Mouse (Mus musculus): Measurements from ENCODE around the gene Fam189a1. TPM values are rescaled to one million over a fixed set of nuclear protein-coding genes. Genes with fewer than 3 reads are reported as not detected.

Fam189a1 gene
- polyA plus RNA-seq, 1 experiment from 2014 or later: 0.20 TPM

DNA sequence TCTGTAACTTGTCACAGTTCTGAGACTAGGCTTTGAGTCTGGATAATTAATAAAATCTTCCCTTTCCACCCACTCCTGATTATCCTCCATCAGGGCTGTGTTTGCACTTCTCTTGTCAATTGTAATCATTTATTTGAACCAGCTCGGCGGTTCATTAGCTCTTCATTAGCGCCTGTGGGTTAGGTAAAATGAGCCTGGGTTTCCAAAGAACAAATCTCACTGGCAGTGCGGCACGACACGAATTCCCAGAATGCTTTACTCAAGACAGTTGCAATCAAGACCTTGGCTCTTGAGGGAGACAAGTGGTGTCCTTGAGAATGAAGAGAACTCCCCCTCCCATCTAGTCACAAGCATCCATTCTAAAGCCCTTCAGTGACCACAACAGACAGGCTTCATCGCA is 124.6 kb downstream of the Fam189a1 start:
- H3K9ac ChIP-seq (ENCODE audit: low read length): no peak overlapping the region
- no peaks in the 10 kb centered on the region for H3K27me3 ChIP-seq (ENCODE audit: control insufficient read depth, insufficient read depth, low read depth, low read length)
- H3K4me1 ChIP-seq (replicated peaks; ENCODE audit: control insufficient read depth, insufficient read depth, low read length): no peaks in the 10 kb centered on the region
- H3K4me2 ChIP-seq (ENCODE audit: low read depth, low read length): no peak overlapping the region
- H3K36me3 ChIP-seq (ENCODE audit: control insufficient read depth, insufficient read depth, low read length): no peaks in the 10 kb centered on the region
- no peaks in the 10 kb centered on the region for H3K9me3 ChIP-seq (ENCODE audit: control insufficient read depth, low read length)
- ATAC-seq (ENCODE audit: low read depth): no peak
- 44% methylated on average over 7 of the region's 7 CpGs for WGBS
- no peak overlapping the region for H3K27ac ChIP-seq (ENCODE audit: low read length)
- H3K4me3 ChIP-seq (ENCODE audit: low read length): no peak overlapping the region

GRCm38 (mm10) chr7:65031195-65031594 is 125.2 kb downstream of the Fam189a1 start:
- ATAC-seq (ENCODE audit: low read depth): no peak
- H3K4me3 ChIP-seq (ENCODE audit: low read length): no peak overlapping the region
- no peak overlapping the region for H3K4me2 ChIP-seq (ENCODE audit: low read depth, low read length)
- H3K27me3 ChIP-seq (ENCODE audit: control insufficient read depth, insufficient read depth, low read depth, low read length): no peaks in the 10 kb centered on the region
- WGBS: 84% methylated on average over 6 of the region's 6 CpGs
- H3K9me3 ChIP-seq (ENCODE audit: control insufficient read depth, low read length): no peaks in the 10 kb centered on the region
- no peak overlapping the region for H3K27ac ChIP-seq (ENCODE audit: low read length)
- H3K4me1 ChIP-seq (replicated peaks; ENCODE audit: control insufficient read depth, insufficient read depth, low read length): no peaks in the 10 kb centered on the region
- no peaks in the 10 kb centered on the region for H3K36me3 ChIP-seq (ENCODE audit: control insufficient read depth, insufficient read depth, low read length)
- no peak overlapping the region for H3K9ac ChIP-seq (ENCODE audit: low read length)

GRCm38 (mm10) chr7:65029985-65030384 is 126.4 kb downstream of the Fam189a1 start:
- Histone ChIP-seq H3K27me3 (ENCODE audit: control insufficient read depth, insufficient read depth, low read depth, low read length) (no peaks in the 10 kb centered on the region), H3K9ac (ENCODE audit: low read length) (no peak overlapping the region), H3K9me3 (ENCODE audit: control insufficient read depth, low read length) (no peaks in the 10 kb centered on the region), H3K4me1 (replicated peaks; ENCODE audit: control insufficient read depth, insufficient read depth, low read length) (no peaks in the 10 kb centered on the region), H3K36me3 (ENCODE audit: control insufficient read depth, insufficient read depth, low read length) (no peaks in the 10 kb centered on the region), H3K4me2 (ENCODE audit: low read depth, low read length) (no peak overlapping the region), H3K4me3 (ENCODE audit: low read length) (no peak overlapping the region), H3K27ac (ENCODE audit: low read length) (no peak overlapping the region)
- ATAC-seq (ENCODE audit: low read depth): no peak
- WGBS: 84% methylated on average over 16 of the region's 16 CpGs

DNA sequence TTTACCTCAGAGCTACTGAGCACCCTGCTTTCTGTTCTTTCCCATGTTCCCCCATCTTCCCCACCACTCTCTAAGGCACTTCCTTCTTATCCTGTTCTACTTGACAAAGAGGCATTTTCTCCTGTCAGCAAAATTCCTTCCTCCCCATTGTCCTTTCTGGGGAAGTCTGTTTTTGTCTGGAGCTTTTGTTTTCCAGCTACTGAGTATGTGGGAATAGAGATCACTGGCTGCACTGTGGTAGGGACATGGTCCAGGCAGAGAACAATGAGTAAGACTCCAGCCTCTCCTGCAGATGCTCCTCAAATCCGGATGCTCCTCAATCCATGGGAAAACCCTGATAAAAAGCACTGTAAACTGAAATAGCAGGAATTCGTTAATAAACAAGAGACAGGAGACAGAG is 135.1 kb downstream of the Fam189a1 start:
- peak; percentile 52 for ATAC-seq (ENCODE audit: low read depth)
- no peak overlapping the region for H3K9ac ChIP-seq (ENCODE audit: low read length)
- no peaks in the 10 kb centered on the region for H3K36me3 ChIP-seq (ENCODE audit: control insufficient read depth, insufficient read depth, low read length)
- no peak overlapping the region for H3K4me3 ChIP-seq (ENCODE audit: low read length)
- H3K9me3 ChIP-seq (ENCODE audit: control insufficient read depth, low read length): no peaks in the 10 kb centered on the region
- H3K27ac ChIP-seq (ENCODE audit: low read length): no peak overlapping the region
- H3K27me3 ChIP-seq (ENCODE audit: control insufficient read depth, insufficient read depth, low read depth, low read length): no peaks in the 10 kb centered on the region
- no peak overlapping the region for H3K4me2 ChIP-seq (ENCODE audit: low read depth, low read length)
- no peaks in the 10 kb centered on the region for H3K4me1 ChIP-seq (replicated peaks; ENCODE audit: control insufficient read depth, insufficient read depth, low read length)
- 38% methylated on average over 2 of the region's 2 CpGs for WGBS

DNA sequence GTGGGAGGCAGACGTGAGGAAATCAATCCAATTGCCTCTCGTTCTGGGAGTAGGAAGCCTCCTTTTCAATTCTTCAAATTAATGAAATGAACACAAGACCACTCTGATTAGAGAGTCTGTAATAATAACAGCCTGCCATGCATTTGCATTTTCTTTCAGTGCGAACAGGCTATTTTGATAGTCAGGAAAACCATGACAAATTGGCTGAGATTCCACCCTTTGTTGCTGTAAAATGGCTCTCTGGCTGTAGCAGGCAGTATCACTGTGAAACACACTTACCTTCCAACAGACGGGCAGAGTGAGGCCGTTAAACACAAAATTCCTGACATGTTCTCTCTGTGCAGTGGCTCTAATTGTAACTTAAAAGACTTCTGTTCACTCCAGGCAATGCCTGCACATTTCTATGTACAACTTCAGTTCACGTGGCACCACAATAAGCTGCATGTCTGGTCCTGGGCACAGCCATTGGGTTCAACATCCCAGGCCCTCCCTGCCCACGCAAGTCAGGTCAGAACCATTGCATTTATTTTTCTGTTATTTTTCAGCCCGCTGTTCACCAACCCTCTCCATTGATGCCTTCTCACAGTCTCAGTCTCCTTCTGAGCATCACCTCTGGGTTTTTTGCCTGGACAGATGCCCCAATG is 138.2 kb downstream of the Fam189a1 start:
- Histone ChIP-seq H3K36me3 (ENCODE audit: control insufficient read depth, insufficient read depth, low read length) (no peaks in the 10 kb centered on the region), H3K4me2 (ENCODE audit: low read depth, low read length) (no peak overlapping the region)
- WGBS: 66% methylated on average over 8 of the region's 8 CpGs

GRCm38 (mm10) chr7:65017348-65017747 is 139.0 kb downstream of the Fam189a1 start:
- H3K9me3 ChIP-seq (ENCODE audit: control insufficient read depth, low read length): no peaks in the 10 kb centered on the region
- no peak for ATAC-seq (ENCODE audit: low read depth)
- no peaks in the 10 kb centered on the region for H3K27me3 ChIP-seq (ENCODE audit: control insufficient read depth, insufficient read depth, low read depth, low read length)
- no peak overlapping the region for H3K27ac ChIP-seq (ENCODE audit: low read length)
- no peaks in the 10 kb centered on the region for H3K4me1 ChIP-seq (replicated peaks; ENCODE audit: control insufficient read depth, insufficient read depth, low read length)
- H3K4me2 ChIP-seq (ENCODE audit: low read depth, low read length): no peak overlapping the region
- H3K4me3 ChIP-seq (ENCODE audit: low read length): no peak overlapping the region
- H3K9ac ChIP-seq (ENCODE audit: low read length): no peak overlapping the region
- no peaks in the 10 kb centered on the region for H3K36me3 ChIP-seq (ENCODE audit: control insufficient read depth, insufficient read depth, low read length)
- 63% methylated on average over 5 of the region's 5 CpGs for WGBS

More for the DNA sequence above, 138.2 kb downstream of the Fam189a1 start:
- Histone ChIP-seq H3K4me1 (replicated peaks; ENCODE audit: control insufficient read depth, insufficient read depth, low read length) (no peaks in the 10 kb centered on the region), H3K9me3 (ENCODE audit: control insufficient read depth, low read length) (no peaks in the 10 kb centered on the region), H3K27ac (ENCODE audit: low read length) (no peak overlapping the region), H3K4me3 (ENCODE audit: low read length) (no peak overlapping the region), H3K27me3 (ENCODE audit: control insufficient read depth, insufficient read depth, low read depth, low read length) (no peaks in the 10 kb centered on the region), H3K9ac (ENCODE audit: low read length) (no peak overlapping the region)
- no peak for ATAC-seq (ENCODE audit: low read depth)

DNA sequence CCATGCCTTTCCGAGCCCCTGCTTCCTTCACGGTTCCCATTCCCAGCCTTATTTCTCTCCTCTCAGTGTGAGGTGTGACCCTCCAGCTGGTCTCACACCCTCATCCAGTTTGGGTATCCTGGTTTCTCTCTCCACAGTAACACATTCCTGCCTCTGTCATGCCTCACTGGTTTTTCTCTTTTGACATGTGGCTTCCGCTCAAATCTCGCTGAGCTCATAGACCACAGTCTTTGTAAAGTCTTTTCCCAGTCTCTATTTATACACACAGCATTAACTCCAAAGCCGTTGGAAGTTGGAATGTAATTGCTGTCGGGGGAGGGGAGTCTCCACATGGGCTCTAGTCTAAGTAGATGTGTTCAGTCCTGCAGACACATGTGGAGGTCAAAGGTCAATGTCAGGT is 145.2 kb downstream of the Fam189a1 start:
- Histone ChIP-seq H3K4me2 (ENCODE audit: low read depth, low read length) (no peak overlapping the region), H3K27me3 (ENCODE audit: control insufficient read depth, insufficient read depth, low read depth, low read length) (no peaks in the 10 kb centered on the region), H3K27ac (ENCODE audit: low read length) (no peak overlapping the region), H3K9me3 (ENCODE audit: control insufficient read depth, low read length) (no peaks in the 10 kb centered on the region), H3K36me3 (ENCODE audit: control insufficient read depth, insufficient read depth, low read length) (no peaks in the 10 kb centered on the region), H3K9ac (ENCODE audit: low read length) (no peak overlapping the region), H3K4me1 (replicated peaks; ENCODE audit: control insufficient read depth, insufficient read depth, low read length) (no peaks in the 10 kb centered on the region), H3K4me3 (ENCODE audit: low read length) (no peak overlapping the region)
- WGBS: 41% methylated on average over 6 of the region's 6 CpGs
- no peak for ATAC-seq (ENCODE audit: low read depth)

- Histone ChIP-seq H3K27me3 (ENCODE audit: control insufficient read depth, insufficient read depth, low read depth, low read length) (no peaks in the 10 kb centered on the region), H3K4me1 (replicated peaks; ENCODE audit: control insufficient read depth, insufficient read depth, low read length) (no peaks in the 10 kb centered on the region), H3K36me3 (ENCODE audit: control insufficient read depth, insufficient read depth, low read length) (no peaks in the 10 kb centered on the region), H3K4me2 (ENCODE audit: low read depth, low read length) (no peak overlapping the region), H3K4me3 (ENCODE audit: low read length) (no peak overlapping the region), H3K9ac (ENCODE audit: low read length) (no peak overlapping the region), H3K9me3 (ENCODE audit: control insufficient read depth, low read length) (no peaks in the 10 kb centered on the region), H3K27ac (ENCODE audit: low read length) (no peak overlapping the region)
- WGBS: 48% methylated on average over 6 of the region's 6 CpGs
- ATAC-seq (ENCODE audit: low read depth): no peak
These were observed 146.1 kb downstream of the Fam189a1 start for GRCm38 (mm10) chr7:65010275-65010674.

- WGBS: 43% methylated on average over 2 of the region's 2 CpGs
- H3K4me2 ChIP-seq (ENCODE audit: low read depth, low read length): no peak overlapping the region
- no peak for ATAC-seq (ENCODE audit: low read depth)
These were observed 150.6 kb downstream of the Fam189a1 start for GRCm38 (mm10) chr7:65005731-65006130.

More at GRCm38 (mm10) chr7:65005731-65006130, 150.6 kb downstream of the Fam189a1 start:
- Histone ChIP-seq H3K9ac (ENCODE audit: low read length) (no peak overlapping the region), H3K27ac (ENCODE audit: low read length) (no peak overlapping the region), H3K9me3 (ENCODE audit: control insufficient read depth, low read length) (no peaks in the 10 kb centered on the region), H3K27me3 (ENCODE audit: control insufficient read depth, insufficient read depth, low read depth, low read length) (no peaks in the 10 kb centered on the region), H3K4me3 (ENCODE audit: low read length) (no peak overlapping the region), H3K36me3 (ENCODE audit: control insufficient read depth, insufficient read depth, low read length) (no peaks in the 10 kb centered on the region), H3K4me1 (replicated peaks; ENCODE audit: control insufficient read depth, insufficient read depth, low read length) (no peaks in the 10 kb centered on the region)
